Mouse (Mus musculus) olfactory bulb, adult 2 months (tissue): ENCODE results near the gene Ndrg3. TPM values are rescaled to one million over a fixed set of nuclear protein-coding genes. Genes with fewer than 3 reads are reported as not detected.

Experiments used
- H3K27ac ChIP-seq: fragments of 200-500 bp; 2 replicates; pipeline ENCODE4 v1.5.1; 2012; ENCODE audit warnings: low read depth, low read length; ENCODE audit not compliant: insufficient read depth
- H3K4me1 ChIP-seq: fragments of 200-500 bp; 2 replicates; pipeline ENCODE4 v1.6.1; 2012; ENCODE audit warnings: low read length; ENCODE audit not compliant: control insufficient read depth, insufficient read depth
- H3K4me3 ChIP-seq: fragments of 200-500 bp; 2 replicates; pipeline ENCODE4 v1.5.1; 2012; ENCODE audit warnings: mild to moderate bottlenecking, low read depth, low read length, moderate library complexity; ENCODE audit not compliant: insufficient read depth
- CTCF ChIP-seq: fragments of 200-500 bp; IDR thresholded peaks from 2 replicates; pipeline ENCODE4 v1.5.1; 2012; ENCODE audit warnings: low read depth, mild to moderate bottlenecking, low read length, moderate library complexity; ENCODE audit not compliant: insufficient read depth
- POLR2A ChIP-seq: fragments of 200-500 bp; IDR thresholded peaks from 2 replicates; pipeline ENCODE4 v1.6.1; 2012; ENCODE audit warnings: mild to moderate bottlenecking, low read depth, low read length, moderate library complexity; ENCODE audit not compliant: insufficient read depth
- WGBS: fragments of 180-500 bp; shearing (Covaris S2); methylation state at CpG from one replicate; pipeline ENCODE4 v1.1.7; 2018; 5-methylcytosine and 5-hydroxymethylcytosine counted together
- polyA plus RNA-seq: library from polyadenylated mRNA; stranded (reverse); fragments of >200 nt; gene quantifications from 2 replicates; pipeline ENCODE4 v1.2.4, GENCODE M21; 2012; ENCODE audit warnings: low replicate concordance; ENCODE audit not compliant: missing spikeins, insufficient read depth, insufficient read length

Gene Ndrg3
- 187 and 436 TPM in 2 replicates for polyA plus RNA-seq

DNA sequence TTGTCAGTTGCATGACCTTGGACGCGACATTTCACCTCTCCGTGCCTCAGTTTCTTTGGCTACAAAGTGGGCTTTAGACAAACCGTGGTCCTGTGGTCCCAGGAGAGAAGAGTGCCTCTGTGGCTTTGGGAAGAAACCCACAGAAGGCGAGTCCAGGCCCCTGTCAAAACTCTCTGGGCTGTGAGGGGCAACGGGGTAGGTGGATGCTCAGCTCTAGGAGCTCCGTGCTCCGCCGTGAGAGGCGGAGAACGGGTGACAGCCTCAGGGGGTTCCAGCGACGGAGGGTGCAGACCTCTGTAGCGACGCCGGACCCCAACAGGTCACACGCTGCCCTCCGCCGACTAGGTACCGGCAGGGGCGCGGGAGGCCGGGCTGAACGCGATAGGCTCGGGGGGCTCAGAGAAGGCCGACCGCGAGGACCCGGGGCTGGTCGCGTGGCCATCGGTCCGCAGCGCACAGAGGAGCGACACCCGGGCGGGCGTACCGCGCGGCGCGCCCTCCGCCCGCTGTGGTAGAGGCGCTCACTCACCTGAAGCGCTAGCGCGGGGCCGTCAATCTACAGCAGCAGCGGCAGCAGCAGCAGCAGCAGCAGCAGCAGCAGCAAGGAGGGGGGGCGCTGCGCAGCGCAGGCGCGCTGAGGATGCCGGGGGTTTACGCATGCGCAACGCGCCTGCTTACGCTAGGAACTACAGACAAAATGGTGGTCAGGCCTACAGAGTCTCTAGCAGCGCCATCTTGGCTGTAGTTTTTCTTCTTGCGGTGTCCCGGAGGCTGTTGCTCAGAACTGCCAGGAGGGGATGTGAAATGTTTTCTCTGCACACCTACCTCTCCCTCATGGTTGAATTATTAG lies at the start of gene Ndrg3:
Gene Ndrg3 (minus strand): TSS at position 587 of the 850 bp plus-strand sequence.
- Histone ChIP-seq H3K27ac (peak within 1 kb of the TSS; percentile 57), H3K4me3 (peak within 1 kb of the TSS; percentile 85), H3K4me1 (peaks cover under 1% of the 10 kb centered on the region; the same call in 1 of the 2 replicates)
- under 1% methylated on average over 66 of the region's 66 CpGs for WGBS
- peak; percentile 58 for TF ChIP-seq POLR2A
- no peak for TF ChIP-seq CTCF

DNA sequence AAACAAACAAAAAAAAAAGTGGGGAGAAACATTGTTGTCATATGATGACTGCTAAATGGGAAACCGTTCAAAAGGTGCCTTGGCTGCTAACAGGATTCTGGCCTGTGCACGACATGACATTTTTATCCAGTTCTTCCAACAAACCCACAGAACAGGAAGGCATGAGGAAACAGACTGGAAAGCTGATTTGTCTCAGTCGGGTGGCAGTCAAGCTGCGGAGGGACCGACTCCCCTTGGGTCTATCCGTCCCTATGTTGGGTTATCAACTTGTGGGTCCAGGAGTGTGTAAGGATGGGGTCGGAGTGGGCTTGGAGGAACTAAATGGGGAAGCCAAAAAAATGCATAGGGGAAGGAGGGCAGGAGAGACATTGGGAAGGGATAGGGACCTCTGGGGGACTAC lies 49.6 kb upstream of the Ndrg3 start:
- 86% methylated on average over 7 of the region's 7 CpGs for WGBS
- Histone ChIP-seq H3K27ac (no peak overlapping the region), H3K4me1 (peaks cover 21% of the 10 kb centered on the region), H3K4me3 (no peak overlapping the region)
- TF ChIP-seq POLR2A (no peak), CTCF (no peak)

DNA sequence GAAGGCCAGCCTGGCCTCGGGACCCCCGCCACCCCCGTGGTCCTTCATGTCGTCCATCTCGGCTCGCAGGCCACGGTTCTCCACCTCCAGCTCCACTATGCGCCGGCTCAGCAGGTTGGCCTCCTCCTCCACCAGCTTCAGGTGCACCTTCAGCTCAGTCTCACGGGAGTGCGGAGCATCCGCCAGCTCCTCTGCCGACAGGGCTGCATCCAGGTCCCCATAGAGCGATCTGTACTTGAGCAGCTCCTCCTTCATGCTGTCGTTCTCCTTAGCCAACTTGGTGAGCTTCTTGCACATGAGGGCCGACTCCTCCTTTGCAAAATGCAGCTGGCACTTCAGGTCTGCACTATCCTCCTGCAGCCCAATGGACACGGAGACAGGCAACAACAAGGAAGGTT lies 48.8 kb upstream of the Ndrg3 start:
- Histone ChIP-seq H3K4me1 (peaks cover 23% of the 10 kb centered on the region), H3K4me3 (no peak overlapping the region), H3K27ac (no peak overlapping the region)
- WGBS = 72% methylated on average over 17 of the region's 17 CpGs
- TF ChIP-seq CTCF (peak; percentile 8; the same call in 1 of the 2 replicates), POLR2A (no peak)

DNA sequence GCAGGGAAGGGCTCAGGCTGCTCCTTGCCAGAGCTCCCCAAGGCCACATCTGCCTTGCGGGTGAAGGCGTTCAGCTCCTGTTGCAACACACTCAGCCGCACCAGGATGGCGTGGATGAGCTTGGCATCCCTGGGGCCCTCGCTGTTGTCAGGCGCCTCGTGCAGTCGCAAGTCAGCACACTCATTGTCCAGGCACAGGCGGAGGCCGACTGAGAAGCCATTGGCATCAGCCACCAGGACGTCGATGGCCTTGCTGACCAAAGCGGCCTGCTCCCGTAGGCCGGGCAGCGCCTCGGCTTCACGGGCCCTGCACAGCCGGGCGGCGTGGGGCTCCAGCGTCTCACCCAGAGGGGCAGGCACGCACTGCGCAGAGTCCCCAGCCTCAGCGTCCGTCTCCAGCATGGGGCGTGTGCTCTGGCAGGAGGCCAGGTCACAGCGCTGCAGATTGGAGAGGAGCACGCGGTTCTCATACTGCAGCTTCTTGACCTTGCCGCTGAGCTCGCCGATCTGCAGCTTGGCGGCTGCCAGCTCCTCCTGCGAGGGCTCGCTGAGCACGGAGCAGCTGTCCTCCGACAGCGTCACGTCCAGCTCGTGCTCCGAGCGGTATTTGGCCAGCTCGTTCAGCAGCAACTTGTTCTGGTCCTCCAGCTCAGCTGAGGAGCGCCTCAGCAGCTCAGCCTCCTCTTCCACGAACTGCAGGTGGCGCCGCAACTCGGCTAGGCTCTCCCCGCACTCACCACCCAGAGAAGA lies 48.2 kb upstream of the Ndrg3 start:
- TF ChIP-seq POLR2A (no peak), CTCF (no peak)
- WGBS = 64% methylated on average over 50 of the region's 50 CpGs
- Histone ChIP-seq H3K27ac (no peak overlapping the region), H3K4me1 (peaks cover 24% of the 10 kb centered on the region), H3K4me3 (no peak overlapping the region)

DNA sequence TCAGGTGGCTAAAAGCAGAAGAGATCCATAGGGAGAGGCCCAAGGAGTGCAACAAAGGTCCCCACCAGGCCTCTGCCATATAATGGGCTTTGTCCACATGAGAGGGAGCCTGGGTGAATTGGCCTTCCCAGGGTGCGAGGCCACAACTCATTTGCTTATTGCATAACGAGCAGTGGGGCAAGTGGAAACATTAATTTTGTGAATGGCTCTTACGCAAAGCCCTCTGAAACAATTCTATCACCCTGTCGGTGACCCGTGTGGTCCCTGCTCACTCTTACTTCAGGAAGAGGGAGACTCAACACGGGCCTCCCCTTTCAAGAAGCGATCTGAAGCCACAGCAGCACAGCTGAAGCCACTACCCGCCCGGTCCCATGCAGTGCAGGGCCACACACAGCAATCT lies 45.4 kb upstream of the Ndrg3 start:
- H3K27ac ChIP-seq = no peak overlapping the region
- H3K4me1 ChIP-seq = peaks cover 19% of the 10 kb centered on the region
- H3K4me3 ChIP-seq = no peak overlapping the region
- no peak for TF ChIP-seq CTCF
- TF ChIP-seq POLR2A = no peak
- WGBS = 64% methylated on average over 9 of the region's 9 CpGs

DNA sequence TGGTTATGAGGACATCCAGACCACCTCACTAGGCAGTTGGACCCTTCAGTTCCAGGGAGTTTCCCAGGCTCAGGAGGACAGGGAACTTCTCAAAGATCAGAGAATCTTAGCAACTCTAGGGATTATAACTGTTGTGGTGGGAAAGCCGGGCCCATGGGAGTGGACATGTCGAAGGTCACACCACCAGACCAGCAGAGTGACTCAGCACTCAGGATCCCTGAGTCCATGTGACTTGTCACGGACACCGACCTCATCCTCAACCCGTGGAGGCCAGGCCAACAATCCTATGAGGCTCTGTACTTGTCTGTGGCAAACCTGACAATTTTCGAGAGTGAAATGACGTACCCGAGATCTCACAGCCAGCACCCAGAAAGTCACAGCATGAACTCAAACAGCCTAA lies 44.5 kb upstream of the Ndrg3 start:
- no peak overlapping the region for H3K27ac ChIP-seq

DNA sequence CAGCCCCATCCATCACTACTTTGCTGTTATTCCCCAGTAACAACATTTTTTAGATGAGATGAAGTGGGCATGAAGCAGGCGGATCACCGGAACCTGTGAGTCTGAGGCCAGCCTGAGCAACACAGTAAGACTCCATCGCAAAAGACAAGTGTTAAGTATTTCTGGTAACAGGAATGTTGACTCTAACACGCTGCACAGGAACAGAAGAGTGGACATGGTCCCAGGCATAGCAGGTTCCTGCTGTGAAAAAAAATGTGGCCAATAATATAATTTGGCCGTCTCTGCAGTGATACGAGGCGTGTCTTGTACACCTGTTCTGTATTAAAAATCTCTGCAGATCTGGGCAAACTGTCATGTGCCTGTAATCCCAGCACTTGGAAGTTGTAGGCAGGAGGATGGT lies 43.5 kb upstream of the Ndrg3 start:
- no peak overlapping the region for H3K4me3 ChIP-seq
- H3K27ac ChIP-seq = no peak overlapping the region
- peaks cover 20% of the 10 kb centered on the region for H3K4me1 ChIP-seq
- TF ChIP-seq CTCF (no peak), POLR2A (no peak)
- 80% methylated on average over 7 of the region's 7 CpGs for WGBS

More for the DNA sequence above, 44.5 kb upstream of the Ndrg3 start:
- Histone ChIP-seq H3K4me3 (no peak overlapping the region), H3K4me1 (peaks cover 20% of the 10 kb centered on the region)
- 88% methylated on average over 8 of the region's 8 CpGs for WGBS
- TF ChIP-seq CTCF (no peak), POLR2A (no peak)

DNA sequence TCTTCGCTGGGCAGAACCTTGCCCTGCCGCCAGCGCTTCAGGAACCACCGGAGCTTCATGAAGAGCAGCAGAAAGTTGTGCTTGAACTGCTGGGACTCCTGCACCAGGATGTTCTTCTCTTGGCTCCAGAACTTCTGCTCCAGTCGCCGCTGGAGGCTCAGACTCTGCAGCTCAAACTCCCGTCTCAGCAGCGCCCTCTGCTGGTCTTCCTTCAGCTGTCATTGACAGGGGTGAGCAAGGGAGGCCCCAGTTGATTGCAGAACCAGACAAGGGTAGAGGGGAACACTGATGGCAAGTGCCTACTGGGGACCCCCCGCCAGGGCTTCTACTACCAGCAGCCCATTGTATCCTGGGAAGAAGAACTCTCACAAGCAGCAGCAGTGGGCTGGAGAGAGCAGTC lies 38.9 kb upstream of the Ndrg3 start:
- H3K27ac ChIP-seq = no peak overlapping the region
- 42% methylated on average over 9 of the region's 9 CpGs for WGBS
- TF ChIP-seq CTCF (peak; percentile 76), POLR2A (no peak)
- no peak overlapping the region for H3K4me3 ChIP-seq
- peaks cover 22% of the 10 kb centered on the region for H3K4me1 ChIP-seq

DNA sequence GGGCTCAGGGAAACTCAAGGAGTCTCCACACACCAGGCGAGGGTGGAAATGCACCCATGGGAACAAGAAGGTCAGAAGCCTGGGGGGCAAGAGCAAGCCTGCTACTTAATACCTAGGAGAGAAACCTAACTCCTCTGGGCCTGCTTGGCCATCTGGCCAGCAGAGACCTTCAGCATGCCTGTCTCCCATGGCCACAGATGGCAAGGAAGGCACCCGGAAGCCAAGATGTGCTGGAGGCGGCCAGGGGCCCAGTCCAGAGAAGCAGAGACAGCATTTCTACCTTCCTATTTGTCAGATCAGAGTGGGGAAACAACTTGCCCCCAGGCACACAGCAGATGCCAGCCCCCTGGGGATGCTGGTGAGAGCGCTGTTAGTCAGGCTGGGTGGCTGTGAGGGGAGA lies 36.4 kb upstream of the Ndrg3 start:
- WGBS = 88% methylated on average over 4 of the region's 4 CpGs
- peaks cover 19% of the 10 kb centered on the region for H3K4me1 ChIP-seq
- no peak overlapping the region for H3K27ac ChIP-seq
- TF ChIP-seq CTCF (no peak), POLR2A (no peak)
- no peak overlapping the region for H3K4me3 ChIP-seq
